Mouse (Mus musculus) embryo, embryonic 9.5 days (tissue): ENCODE measurements at regions not wholly inside any gene's neighbourhood (a gene's known extent, or its start where the extent isn't known, plus 50 kb on each side); places are given as distances from the start of the nearest gene placed in this dataset.

Experiments used
- DNase-seq: peaks from one replicate; pipeline ENCODE4 v3.0.0-alpha.2; 2017; ENCODE audit errors: extremely low spot score

DNA sequence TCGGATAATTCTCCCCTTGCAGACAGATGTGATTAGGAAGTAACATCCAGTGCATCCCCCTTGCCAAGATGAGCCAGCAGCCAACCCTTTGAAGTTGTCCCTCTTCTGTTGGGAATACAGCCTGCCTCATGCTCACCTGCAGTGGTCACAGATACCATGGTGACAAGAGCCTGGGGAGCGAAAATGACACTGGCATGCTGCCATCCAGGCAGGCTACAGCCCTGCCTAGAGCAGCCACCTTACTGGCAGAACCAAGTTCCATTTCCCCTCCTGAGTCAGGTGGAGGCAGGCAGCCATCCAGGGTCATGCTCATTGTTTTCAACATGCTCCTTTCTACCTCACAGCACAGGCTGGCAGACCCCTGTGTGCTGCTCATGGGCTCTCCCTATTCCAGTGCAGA lies 661.6 kb downstream of the Defb40 start:
- no peak for DNase-seq

DNA sequence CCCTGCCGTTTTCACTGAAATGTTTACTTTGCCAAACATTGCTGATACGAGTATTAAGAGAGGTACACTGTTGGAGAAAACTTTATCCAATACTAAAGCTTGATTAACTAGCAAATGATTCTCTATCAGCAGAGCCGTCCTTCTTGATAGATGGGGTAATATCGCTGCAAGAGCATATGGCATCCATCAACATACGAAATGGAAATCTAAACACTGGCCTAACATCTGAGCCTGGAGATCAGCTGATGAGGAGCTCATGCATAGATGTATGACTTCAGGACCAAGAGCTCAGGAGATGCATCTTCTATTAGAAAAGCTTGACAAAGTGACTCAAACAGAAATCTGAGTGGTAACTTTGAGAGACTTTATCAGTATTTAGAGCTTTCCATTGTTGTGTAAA lies 666.5 kb downstream of the Defb40 start:
- no peak for DNase-seq

DNA sequence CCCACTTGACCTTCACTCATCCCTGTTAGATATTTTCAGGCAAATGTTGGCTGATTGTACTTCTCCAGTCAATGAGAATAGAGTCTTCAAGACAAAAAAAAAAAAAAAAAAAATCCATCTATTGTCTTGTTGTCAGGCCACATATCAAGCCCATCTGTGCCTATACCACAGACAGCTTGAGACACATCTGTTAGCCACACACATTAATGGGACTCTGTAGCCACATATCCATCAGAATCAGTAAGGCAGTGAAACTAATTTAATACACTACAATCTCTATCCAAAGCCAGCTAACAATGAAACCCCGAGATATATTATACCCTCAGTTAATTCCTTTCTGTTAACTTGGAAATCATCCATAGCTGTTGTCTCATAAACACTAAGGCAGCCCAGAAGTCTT lies 667.1 kb downstream of the Defb40 start:
- DNase-seq: no peak

GRCm38 (mm10) chr8:18287536-18288237 lies 690.4 kb downstream of the Defb40 start:
- no peak for DNase-seq

DNA sequence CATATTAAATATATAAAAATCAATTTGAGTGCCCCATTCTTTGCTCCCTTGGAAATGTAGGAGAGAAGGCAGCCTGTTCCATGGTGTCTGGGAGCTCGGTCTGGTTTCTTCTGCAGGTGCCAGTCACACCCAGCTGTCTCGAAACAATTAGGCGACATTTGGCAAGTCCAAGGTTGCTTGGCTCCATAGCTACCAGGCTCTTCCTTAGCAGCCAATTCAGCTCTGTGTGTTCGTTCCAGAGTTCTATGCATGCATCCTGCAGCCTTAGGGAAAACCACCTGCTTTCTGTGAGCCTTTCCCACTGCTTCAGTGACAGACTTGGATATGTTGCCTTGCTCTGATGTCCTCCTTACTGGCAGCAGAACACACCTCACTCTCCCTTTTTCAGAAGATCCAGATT lies 698.1 kb downstream of the Defb40 start:
- no peak for DNase-seq

DNA sequence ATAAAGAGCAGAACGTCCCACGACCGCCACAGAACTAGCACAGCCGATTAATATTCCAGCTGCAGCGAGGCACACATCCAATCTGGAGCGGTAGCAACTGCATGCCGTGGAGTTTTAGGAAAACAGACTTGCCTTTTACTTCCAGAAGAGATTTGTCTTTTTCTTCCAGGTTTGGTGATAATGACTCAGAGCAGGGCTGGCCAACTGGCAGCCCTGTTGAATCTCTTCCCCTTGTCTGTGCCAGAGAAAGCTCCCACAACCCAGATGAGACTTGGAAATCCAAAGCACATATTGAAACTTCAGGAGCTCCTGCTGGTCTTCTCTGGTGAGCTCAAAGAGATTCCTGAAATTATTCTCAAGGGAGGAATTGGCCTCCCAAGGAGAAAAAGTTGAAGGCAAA lies 709.8 kb downstream of the Defb40 start:
- DNase-seq: no peak

- no peak for DNase-seq
These were observed 719.6 kb downstream of the Defb40 start for GRCm38 (mm10) chr8:18258287-18258961.

DNA sequence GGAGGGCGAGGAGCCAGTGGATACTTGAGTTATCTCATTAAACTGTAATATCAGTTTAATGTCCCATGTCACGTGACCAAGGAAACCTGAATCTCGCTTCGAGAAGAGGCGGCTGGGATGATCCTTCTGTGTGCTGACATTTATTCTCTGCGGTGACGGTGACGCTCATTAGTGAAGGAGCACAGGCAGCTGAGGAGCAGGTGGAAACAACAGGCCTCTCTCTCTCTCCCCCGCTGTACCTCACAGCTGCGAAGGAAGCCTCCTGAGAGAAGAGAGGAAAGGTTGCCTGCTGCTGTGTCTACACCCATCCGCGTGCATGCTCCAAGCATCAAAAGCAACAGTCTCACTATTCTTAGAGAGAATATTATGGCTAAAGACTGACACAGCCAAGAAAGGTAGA lies 731.8 kb downstream of the Defb40 start:
- no peak for DNase-seq

DNA sequence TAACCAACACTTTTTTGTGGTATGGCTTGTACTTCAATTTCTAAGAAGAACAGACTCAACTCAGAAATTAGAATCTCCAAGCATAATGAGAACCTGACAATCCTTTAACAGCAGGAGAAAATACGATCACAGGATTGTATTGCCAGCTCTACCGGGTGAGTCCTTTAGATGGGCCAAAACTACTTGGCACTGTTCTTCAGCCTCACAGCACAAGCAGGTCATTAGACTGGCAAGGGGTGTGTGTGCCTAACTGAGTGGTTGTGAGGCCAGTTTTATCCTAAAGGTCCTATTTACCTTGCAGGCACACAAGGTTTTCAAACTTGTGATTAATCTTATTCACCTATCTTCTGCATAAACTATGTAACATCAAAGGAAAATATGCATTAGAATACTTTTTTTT lies 760.5 kb downstream of the Defb40 start:
- DNase-seq: no peak

GRCm38 (mm10) chr8:18217192-18217591 lies 760.9 kb downstream of the Defb40 start:
- DNase-seq: no peak

DNA sequence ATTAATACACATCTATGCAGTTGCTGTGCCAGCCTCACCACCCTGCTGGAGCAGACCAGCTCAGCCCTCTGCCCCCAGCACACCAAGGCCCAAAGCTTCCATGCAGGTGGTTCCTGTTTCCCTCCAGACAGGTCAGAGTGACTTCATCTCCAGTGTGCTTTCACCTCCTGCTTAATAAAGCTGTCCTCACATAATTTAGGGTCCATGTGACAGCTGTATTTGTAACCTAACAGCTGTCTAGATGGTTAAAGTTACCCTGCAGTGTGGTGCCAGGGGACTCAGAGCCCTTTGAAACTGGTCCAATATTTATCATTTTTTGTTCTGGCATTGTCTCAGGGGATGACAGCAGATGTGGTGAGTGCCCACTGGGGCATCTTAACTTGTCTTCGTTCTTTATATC lies 761.5 kb downstream of the Defb40 start:
- no peak for DNase-seq

DNA sequence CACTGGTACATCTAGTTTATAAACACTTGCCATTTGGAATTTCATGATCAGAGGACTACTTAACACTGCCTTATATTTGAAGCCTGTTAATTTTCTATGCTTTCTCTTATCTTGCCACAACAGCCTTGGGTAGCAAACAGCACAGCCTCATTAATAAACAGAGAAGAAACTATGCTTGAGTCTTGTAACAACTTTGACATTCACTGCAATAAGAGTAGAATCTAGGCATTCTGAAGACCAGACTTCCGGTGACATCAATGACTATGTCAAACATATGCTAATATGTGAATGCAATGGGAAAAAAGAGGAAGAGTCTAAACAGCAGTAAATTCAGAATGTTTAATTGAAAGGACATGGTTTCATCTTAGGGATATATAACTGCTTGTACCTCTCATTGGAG lies 768.0 kb downstream of the Defb40 start:
- no peak for DNase-seq

DNA sequence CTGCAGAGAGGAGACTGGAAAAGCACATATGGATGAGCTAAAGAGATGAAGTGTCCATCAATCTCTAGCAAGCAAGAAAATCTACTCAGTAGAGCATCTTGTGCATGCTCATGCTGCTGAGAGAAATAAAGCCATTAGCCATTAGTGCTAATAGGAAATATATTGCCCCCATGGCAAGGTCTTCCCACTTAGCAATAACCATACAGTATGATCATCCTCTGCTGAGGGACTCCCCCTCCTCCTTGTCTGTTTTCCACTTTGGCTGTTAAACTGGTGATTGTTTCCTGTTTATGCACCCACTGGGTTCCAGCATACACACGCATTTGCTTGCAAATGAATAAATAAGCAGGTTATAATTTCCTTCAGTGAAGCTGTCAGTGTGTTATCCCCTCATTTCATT lies 769.4 kb downstream of the Defb40 start:
- no peak for DNase-seq

DNA sequence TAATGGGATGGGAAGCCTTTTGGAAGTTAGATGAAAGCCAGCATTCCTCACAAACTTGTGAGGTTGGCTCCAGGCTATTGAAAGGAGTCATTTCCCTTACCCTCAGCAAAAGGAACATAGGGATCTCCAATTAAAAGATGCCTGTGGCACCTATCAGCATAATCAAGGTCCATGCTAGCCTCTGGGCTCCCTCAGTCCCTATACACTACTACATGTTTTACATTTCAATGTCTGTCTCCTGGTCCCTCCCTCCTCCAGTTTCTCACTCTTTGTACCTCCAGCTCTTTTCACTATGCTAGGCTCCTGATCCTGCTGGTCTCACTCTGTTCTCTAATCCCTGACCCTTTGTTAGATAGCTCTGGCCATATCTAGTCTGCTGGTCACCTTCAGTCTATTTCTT lies 790.6 kb downstream of the Defb40 start:
- DNase-seq: no peak

GRCm38 (mm10) chr8:18175544-18176092 lies 802.4 kb downstream of the Defb40 start:
- DNase-seq: no peak

DNA sequence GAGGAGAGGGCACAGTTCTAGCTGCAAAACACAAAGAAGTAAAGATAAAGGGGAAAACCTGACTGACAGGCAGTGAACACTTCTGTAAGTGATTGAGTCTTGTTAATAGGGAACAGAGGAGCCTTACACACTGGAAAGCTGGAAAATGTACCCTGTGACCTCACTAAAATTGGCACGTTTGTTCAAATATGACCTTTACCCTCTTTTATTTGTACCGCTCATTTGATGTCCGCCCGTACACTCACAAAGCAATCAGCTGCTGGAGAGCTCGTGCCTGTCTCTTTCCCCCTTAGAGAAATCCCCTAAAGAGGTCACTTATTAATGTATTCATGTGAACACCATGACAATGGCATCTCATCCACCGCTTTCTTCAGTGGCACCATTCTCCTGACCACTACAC lies 819.4 kb downstream of the Defb40 start:
- peak; percentile 21 for DNase-seq

DNA sequence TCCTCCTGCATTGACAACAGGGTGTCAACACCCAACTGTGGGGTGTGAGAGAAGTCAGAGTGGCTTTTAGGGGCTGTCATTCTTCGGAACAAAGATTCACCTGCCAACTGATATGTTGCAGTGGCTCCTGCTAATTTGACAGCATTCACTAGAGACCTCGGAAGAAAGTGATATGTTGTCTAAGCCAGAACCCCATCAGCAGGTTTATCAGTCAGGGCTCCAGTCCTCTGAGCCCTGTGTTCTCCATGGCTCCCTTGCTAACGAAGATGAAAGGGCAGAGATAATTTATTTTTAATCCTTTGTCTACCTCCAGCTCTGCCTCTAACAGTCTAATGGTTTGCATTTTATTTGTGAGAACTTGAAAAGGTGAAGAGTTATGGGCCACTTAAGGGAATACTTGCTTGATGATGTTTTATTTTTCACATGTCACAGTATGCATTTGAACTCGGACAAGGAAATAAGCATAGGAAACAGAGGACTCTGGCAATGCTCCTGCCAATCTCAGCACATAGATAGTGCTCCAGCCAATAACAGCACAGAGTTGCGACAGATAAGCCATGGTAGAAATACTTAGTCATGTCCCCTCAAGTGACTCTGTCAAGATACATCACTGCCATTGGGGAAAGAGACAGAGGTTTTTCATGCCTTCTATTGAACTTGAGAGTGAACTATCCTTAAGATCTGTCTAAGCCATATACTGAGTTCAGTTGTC lies 862.6 kb downstream of the Defb40 start:
- no peak for DNase-seq

DNA sequence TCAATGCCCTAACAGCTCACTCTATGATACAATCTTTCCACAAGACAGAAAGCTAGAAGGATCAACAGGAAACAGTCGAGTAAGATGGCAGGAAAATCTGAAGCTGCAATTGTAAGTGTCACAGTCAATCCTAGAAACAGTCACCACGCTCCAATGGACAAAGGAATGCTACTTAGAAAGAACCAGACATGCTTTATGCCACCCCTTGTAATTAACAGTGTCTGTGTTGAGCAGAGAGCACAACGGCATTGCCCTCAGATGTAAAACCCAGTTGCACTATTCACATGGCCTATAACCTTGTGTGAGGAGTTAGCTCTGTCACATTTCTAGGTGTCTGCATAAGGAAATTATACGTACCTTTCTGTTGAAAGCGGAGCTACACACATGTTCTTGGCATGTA lies 864.8 kb downstream of the Defb40 start:
- DNase-seq: no peak

DNA sequence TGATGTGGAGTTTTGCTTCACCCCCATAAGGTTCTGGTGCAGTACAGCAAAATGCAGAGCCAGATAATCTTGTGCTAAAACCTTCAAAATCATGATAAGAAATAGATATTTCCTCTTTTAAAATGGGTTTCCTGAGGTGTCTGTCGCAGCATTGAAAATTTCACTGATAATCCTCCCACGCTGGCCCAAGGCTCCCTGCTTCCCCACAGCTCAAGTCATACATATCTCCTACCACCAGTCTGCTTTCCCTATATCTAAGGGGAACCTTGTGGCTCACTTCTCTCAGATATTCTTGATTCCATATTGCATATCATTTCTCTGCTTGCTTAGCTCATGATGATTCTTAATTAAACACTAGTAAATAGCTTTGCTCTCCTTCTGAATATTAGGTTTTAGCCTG lies 868.6 kb downstream of the Defb40 start:
- no peak for DNase-seq

- DNase-seq: no peak
These were observed 871.2 kb downstream of the Defb40 start for GRCm38 (mm10) chr8:18106827-18107226.

DNA sequence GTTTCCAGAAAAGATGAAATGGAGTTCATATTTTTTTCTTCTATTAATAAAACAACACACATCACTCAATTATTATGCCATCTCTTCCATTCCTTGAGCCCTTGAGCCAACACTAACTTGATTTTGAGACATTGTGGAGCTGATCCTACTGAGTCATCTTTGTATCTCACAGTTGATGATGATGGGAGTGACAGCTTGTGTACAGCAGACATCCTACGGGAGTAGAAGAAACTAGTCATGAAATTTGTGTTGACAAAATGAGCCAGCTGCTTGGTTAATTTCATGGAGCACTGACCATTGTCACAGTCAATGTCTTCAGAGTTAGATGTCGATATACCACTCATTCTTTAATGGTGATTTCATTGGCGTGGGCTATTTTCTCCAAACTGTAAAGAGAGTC lies 912.6 kb downstream of the Defb40 start:
- DNase-seq: no peak

- no peak for DNase-seq
These were observed 918.5 kb downstream of the Defb40 start for GRCm38 (mm10) chr8:18059526-18059925.

DNA sequence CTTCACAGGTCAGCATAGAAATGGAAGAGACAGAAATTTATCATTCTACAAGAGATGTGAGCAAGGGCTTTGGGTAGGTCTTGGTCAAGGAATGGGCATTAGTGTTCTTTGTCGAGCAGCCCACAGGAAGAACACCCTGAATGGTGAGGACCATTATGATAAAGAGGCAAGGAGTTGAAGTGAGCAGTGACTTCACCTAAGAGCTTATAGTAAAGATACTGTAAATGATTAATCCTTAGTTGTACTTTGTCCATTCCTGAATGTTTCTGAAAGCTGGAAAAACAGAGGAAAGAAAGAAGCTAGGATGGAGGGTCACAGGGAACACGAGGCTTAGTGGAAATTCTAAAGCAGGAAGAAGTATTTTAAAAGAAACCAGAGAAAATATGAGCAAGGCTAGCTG lies 956.9 kb downstream of the Defb40 start:
- DNase-seq: no peak
